Mouse (Mus musculus) heart, adult 18-20 months (tissue): ENCODE measurements around the gene Mras. TPM values are rescaled to one million over a fixed set of nuclear protein-coding genes. Genes with fewer than 3 reads are reported as not detected.
A peak's percentile ranks its signal among the peaks of the same experiment; 100 is the strongest.

Source experiments
- DNase-seq, 2 experiments: peaks; one replicate each; pipeline ENCODE4 v3.0.0; 2021 to 2022; ENCODE audit warnings: mixed read lengths in 1 of 2
- long read RNA-seq, 2 experiments: library from polyadenylated mRNA; stranded (forward); transcript quantifications; one replicate each; pipeline ENCODE4 v2.0.0; 2021
- total RNA-seq, 2 experiments: library from RNA; stranded (reverse); gene quantifications; 2 replicates each; pipeline ENCODE4 v1.2.3; 2021

Gene Mras
- total RNA-seq = 1 to 10 TPM; 6.2 to 7.1 TPM
- long read RNA-seq, experiment 1, full-length matches to known transcripts = 7 of 9 reads
- long read RNA-seq, experiment 1, partial matches to known transcripts = 1 of 9 reads
- long read RNA-seq, experiment 1, other reads (novel, unspliced or antisense) = 1 of 9 reads
- long read RNA-seq, experiment 2, full-length matches to known transcripts = 4 of 6 reads
- long read RNA-seq, experiment 2, partial matches to known transcripts = 0 of 6 reads
- long read RNA-seq, experiment 2, other reads (novel, unspliced or antisense) = 2 of 6 reads

DNA sequence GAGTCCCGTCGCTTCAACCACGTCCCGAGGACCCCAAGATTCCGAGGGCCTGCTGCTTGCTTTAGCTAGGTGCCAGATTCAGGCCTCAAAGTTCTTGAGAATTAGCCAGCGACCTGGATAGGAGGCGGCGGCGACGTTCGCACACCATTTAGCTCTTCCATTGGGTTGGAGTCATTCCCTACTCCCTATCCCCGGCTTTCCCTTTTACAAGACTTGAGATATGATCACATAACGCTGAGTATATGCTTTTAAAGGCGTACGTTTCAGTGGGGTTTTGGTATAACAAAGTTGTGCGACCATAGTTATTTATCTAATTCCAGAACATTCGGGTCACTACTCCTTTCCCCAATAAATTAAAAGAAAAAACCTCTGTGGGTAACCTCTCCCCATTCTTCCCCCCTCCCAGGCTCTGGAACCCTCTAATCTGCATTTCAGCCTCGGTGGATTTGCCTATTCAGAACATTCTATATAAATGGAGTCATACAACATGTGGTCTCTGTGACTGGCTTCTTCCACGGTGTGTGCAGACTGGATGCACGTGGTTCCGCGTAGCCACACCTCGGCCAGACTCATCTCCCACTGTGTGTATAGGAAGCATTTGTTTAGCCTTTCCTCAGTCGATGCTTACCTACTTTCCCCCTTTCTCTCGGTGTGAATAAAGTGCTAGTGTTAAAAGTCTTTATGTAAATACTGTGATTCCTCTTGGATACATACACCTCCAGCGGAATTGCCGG lies at the start of gene Mras:
Gene Mras (minus strand): TSS at position 351 of the 734 bp plus-strand sequence.
- DNase-seq = peak in 1 of 2 experiments; percentile 46

- no peak for DNase-seq
Measured at GRCm38 (mm10) chr9:99485144-99485543, 48.0 kb upstream of the Mras start.

DNA sequence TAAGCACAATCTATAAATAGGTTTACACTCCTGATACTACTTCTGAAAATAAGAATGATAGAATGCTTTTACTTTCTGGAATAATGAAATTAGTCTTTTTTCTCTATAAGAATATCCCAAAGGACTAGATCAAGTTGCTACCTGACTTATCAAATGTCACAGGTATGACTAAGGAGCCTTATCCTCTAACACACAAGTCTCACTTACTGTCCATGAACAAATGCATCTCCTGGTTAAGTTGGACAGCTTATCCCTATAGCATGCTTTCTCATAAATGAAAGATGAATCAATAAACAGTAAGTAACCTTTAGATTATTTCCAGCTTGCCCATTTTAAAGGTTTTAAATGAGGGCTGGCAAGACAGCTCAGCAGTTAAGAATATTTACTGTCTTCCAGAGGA lies 47.5 kb upstream of the Mras start:
- DNase-seq = no peak

DNA sequence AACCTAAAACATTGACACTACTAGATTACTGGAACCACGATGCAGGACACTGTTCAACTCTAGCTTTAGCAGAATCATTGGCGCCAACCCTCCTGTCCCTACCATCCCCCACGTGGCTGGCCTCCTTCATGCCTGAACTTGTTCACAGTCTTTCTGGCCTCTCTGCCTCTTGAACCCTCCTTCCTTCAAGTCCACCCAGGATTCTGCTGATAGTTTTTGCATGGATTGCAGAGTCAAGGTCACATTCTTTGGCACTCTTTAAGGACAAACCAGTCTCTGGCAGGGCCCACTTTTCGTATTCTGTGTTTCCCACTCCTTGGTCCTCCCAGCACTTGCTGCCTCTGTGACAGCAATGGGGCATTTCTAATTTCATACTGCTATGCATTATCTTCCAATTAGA lies 46.0 kb upstream of the Mras start:
- DNase-seq = no peak

DNA sequence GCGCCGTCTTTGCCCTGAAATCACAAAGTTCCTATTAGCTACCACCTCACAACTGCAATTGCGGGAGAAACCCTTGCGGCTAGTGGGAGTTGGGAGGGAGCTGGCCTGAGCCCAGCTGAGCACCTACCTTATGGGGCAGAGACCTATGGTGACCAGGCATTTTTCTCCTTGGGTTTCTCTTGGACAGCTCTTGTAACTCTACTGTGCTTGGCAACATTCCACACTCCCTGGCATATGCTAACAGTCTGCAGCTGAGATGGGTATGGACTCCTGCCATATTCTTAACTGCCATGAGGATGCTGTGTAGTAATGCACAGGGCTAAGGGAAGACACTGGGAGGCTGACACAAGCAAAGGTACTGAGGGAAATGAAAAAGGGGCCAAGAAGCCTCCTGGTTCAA lies 43.6 kb upstream of the Mras start:
- no peak for DNase-seq

DNA sequence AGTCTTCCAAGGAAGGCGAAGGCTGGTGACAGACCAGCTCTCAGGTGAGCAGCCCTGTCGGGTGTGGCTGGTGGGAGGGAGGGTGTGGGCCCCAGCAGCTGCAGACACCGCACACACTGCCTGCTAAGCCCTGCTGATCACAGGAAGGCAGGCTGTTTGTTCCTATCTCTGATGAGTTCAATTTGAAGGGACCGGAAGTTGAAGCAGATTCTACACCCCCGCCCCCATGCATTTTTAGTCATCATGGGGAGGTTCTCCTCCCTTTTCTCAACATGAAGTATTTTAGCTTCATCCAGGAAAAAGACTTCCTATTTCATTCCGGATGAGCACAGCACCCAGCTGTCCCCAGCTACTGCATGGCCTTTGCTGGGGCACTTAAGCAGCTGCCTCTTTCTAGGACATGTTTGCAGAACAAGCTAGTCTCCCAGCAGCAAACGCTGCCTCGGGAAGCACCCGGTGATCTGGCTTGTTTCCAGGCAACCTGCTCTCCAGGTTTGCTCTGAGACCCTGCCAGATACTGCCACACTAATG lies 42.1 kb upstream of the Mras start:
- DNase-seq = peak in 1 of 2 experiments; percentile 10

- no peak for DNase-seq
Measured at GRCm38 (mm10) chr9:99471334-99471733, 34.2 kb upstream of the Mras start.

GRCm38 (mm10) chr9:99470347-99471092 lies 33.3 kb upstream of the Mras start:
- DNase-seq = no peak

GRCm38 (mm10) chr9:99469681-99470273 lies 32.6 kb upstream of the Mras start:
- DNase-seq = no peak

- no peak for DNase-seq
Measured at GRCm38 (mm10) chr9:99468572-99468971, 31.4 kb upstream of the Mras start.

- no peak for DNase-seq
Measured at GRCm38 (mm10) chr9:99464876-99465275, 27.7 kb upstream of the Mras start.

DNA sequence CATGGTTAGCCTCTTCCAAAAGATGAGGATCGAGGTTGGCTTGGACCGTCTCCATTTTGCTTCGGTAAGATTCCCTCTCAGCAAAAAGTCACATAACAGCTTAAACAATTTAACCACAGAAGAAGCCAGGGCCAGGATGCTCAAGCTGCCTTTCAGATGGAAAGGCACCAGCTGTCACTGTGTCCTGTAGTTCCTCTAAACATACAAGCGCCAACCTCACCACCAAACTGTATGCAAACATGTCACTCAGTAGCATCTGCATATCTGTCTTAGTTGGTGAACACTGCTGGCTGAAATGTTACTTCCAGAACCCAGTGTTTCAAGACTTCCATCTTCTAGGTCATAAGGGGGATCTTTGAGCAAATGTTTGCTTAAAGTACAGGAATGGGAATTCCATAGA lies 22.5 kb upstream of the Mras start:
- no peak for DNase-seq

GRCm38 (mm10) chr9:99458529-99459208 lies 21.5 kb upstream of the Mras start:
- DNase-seq = peak in 1 of 2 experiments; percentile 63

- no peak for DNase-seq
Measured at GRCm38 (mm10) chr9:99454211-99454610, 17.0 kb upstream of the Mras start.

- no peak for DNase-seq
Measured at GRCm38 (mm10) chr9:99451161-99451560, 14.0 kb upstream of the Mras start, which contains the start of gene Nme9. Gene Nme9 (plus strand): TSS chr9:99451475.

- peak; percentile 30 to 31 for DNase-seq
Measured at GRCm38 (mm10) chr9:99449886-99450647, 12.9 kb upstream of the Mras start.

DNA sequence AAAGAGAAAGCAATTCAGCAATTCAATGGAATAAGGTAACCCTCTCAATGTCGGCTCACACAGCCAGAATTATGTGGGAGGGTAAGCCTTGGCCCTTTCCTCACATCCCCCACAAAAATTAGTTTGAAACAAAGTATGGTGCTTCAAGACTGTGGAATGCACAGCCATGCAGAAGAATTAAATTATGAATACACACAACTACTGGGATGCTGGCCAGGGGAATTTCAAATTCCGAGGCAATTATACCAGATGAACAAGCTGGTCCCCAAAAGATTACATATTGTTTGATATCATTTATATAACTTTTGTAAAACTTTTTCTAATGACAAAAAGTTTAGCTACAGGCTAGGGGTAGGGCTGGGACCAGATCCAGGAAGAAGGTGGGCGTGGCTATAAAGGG lies 10.1 kb upstream of the Mras start:
- no peak for DNase-seq

GRCm38 (mm10) chr9:99446259-99446658 lies 9.1 kb upstream of the Mras start:
- DNase-seq = no peak

- no peak for DNase-seq
Measured at GRCm38 (mm10) chr9:99444590-99445178, 7.5 kb upstream of the Mras start.

DNA sequence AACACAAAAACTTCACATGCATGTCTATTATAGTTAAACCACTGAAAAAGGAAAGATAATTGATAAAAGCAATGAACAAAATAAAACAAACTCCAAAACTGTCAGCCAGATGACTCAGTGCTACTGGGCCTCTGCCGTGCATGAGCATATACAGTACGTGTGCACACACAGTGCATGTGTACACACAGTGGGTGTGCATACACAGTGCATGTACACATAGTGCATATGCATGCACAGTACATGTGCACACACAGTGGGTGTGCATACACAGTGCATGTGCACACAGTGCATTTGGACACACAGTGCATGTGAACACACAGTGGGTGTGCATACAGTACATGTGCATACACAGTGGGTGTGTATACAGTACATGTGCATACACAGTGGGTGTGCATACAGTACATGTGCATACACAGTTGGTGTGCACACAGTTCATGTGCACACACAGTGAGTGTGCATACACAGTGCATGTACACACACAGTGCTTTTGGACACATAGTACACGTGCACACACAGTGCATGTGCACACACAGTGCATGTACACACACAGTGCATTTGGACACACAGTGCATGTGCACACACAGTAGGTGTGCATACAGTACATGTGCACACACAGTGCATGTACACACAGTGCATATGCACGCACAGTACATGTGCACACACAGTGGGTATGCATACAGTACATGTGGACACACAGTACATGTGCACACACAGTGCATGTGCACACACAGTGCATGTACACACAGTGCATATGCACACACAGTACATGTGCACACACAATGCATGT lies 4.7 kb upstream of the Mras start:
- no peak for DNase-seq
